Mouse (Mus musculus): ENCODE data around the gene Tas2r136.

Tas2r136 gene

GRCm38 (mm10) chr6:132778062-132778461 lies at the start of gene Tas2r136:
Gene Tas2r136, minus strand, starts transcription at chr6:132778162.
- no peak for DNase-seq (ENCODE audit: low spot score in 2 of 2)

GRCm38 (mm10) chr6:132802518-132802917 lies 24.6 kb upstream of the Tas2r136 start, which contains the start of gene Tas2r117:
Gene Tas2r117, plus strand, starts transcription at chr6:132802818.
- no peak for DNase-seq (ENCODE audit: low spot score in 2 of 2)

GRCm38 (mm10) chr6:132795393-132795792 lies 17.4 kb upstream of the Tas2r136 start:
- no peak for DNase-seq (ENCODE audit: low spot score in 2 of 2)

GRCm38 (mm10) chr6:132761831-132762230 lies 16.1 kb downstream of the Tas2r136 start, which contains the start of gene Tas2r102:
Gene Tas2r102, plus strand, starts transcription at chr6:132762131.
- no peak for DNase-seq (ENCODE audit: low spot score in 2 of 2)

- DNase-seq (ENCODE audit: low spot score in 2 of 2): no peak
Observed at GRCm38 (mm10) chr6:132754430-132754829, 23.5 kb downstream of the Tas2r136 start, which contains the start of gene Tas2r124. Gene Tas2r124, plus strand, starts transcription at chr6:132754730.

DNA sequence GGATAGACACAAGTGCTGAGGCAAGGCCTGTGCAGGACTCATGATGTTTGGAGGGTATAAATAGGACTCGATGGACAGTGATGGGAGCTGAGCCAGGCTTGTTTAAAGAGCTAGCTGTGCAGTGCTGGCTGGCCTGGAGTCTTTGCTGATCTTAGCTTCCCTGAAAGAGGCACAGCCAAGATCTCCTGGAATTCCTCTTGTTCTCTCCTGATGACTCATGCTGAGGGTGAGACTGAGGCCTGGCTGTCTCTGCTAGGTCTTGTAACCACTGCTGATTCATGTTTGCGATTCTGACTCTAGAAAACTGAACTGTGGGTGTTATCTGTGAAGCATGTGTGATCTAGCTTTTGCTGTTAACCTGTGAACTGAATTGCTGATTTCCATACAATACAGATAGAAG lies 27.8 kb downstream of the Tas2r136 start:
- no peak for DNase-seq (ENCODE audit: low spot score in 2 of 2)

DNA sequence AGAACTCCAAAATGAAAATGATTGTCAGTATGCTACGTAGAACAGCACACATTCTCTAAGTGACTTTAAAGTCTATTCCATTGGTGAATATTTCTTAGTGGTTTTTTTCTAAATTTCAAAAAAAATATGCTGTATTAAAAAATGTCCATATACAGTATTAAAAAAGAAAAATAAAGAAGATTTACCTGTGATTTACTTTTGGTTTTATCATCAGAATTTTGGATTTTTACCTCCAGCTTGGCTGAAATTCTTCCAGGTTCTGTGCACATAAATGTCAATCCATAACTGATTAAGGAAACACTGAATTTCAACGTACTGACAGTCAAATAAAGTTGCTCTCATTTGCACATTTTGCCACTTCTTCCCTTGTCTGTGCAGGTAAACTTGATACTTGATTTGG lies 40.0 kb downstream of the Tas2r136 start, which contains the start of gene Tas2r115:
TSS of gene Tas2r115 (minus strand) at position 101 of the 400 bp plus-strand sequence.
- DNase-seq (ENCODE audit: low spot score in 2 of 2): no peak
